Mouse (Mus musculus): Measurements from ENCODE around the gene Foxs1. TPM values are rescaled to one million over a fixed set of nuclear protein-coding genes. Genes with fewer than 3 reads are reported as not detected.
A peak's percentile ranks its signal among the peaks of the same experiment; 100 is the strongest.

Foxs1 gene
- total RNA-seq, 2 experiments from 2014 or later: 2.3 to 3.5 TPM

GRCm38 (mm10) chr2:152905036-152905829, 27.8 kb downstream of the Foxs1 start:
- no peak for DNase-seq (ENCODE audit: low spot score in 2 of 2)

DNA sequence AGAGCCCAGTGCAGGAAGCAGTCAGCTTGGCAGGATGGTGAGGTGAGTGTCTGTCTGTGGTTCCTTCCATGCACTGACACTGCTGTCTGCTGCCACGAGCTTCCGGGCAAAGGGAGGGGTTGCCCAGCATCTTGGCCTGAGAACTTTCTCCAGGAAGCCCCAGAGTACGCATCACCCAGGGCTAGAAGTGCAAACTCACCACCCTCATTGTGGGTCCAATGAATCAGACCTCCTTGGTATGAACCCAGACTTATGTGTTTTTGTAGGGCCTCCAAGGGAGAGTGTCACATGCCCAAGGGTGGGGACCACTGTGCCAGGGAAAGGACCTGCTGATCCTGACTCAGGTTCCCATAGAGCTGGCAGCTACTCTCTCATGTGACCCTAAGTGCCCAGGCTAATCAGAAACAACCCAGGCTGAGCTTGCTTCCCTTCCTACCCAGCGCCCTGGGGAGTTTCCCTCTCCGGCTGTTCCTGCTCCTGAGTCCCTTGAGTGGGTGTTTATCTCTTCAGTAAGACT, 28.8 kb downstream of the Foxs1 start:
- DNase-seq (ENCODE audit: low spot score in 2 of 2): no peak

- peak; percentile 50 to 52 for DNase-seq (ENCODE audit: low spot score in 2 of 2)
Measured at GRCm38 (mm10) chr2:152903586-152903985, 29.4 kb downstream of the Foxs1 start.

DNA sequence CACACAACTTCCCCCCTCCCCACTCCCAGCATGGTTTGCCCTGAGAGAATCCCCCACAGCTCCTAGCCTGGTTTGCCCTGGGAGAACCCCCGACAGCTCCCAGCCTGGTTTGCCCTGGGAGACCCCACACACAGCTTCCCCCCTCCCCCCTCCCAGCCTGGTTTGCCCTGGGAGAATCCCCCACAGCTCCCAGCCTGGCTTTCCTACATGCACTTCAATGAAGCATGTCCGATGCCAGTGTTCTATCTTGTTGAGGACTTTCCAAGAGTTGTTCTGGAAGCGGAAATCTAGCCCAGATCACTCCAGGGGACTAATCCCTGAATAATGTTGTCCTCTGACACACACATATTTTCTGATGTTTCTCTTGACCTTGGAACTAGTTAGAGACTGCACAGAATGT, 30.4 kb downstream of the Foxs1 start:
- no peak for DNase-seq (ENCODE audit: low spot score in 2 of 2)

DNA sequence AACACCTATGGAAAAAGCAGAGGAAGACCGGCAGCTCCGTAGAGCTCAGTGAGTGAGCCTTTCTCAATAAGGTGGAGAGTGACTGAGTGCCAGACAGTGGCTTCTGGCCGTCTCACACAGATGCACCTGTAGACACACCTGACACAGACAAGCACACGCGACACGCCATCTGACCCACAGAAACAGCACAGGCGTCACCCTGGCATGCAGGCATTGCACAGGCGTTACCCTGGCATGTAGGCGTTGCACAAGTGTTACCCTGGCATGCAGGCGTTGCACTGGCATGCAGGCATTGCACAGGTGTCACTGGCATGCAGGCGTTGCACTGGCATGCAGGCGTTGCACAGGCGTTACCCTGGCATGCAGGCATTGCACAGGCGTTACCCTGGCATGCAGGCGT, 31.7 kb downstream of the Foxs1 start:
- no peak for DNase-seq (ENCODE audit: low spot score in 2 of 2)

GRCm38 (mm10) chr2:152899011-152899410, 34.0 kb downstream of the Foxs1 start:
- DNase-seq (ENCODE audit: low spot score in 2 of 2): no peak

DNA sequence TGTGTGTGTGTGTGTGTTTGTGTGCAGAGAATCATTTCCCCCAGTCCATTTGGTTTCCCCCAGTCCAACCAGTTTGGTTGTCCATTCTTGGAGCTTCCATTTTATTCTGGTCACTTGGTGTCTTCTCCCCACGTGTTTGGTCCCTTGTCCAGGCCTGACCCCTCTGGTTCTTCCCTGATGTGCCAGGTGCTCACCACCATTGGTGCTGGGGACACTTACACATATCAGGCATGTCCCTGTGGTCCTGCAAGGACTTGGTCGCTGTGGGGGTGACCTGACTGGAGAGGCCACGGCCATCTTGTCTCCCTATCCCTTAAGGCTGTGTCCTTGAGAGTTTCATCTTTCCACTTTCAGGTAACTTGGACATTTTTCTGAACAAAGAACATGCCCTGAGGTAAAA, 36.1 kb downstream of the Foxs1 start:
- no peak for DNase-seq (ENCODE audit: low spot score in 2 of 2)

- DNase-seq (ENCODE audit: low spot score in 2 of 2): no peak
Measured at GRCm38 (mm10) chr2:152895834-152896233, 37.2 kb downstream of the Foxs1 start.

- DNase-seq (ENCODE audit: low spot score in 2 of 2): no peak
Measured at GRCm38 (mm10) chr2:152888774-152889173, 44.2 kb downstream of the Foxs1 start.

GRCm38 (mm10) chr2:152887230-152887629, 45.8 kb downstream of the Foxs1 start:
- DNase-seq (ENCODE audit: low spot score in 2 of 2): no peak

DNA sequence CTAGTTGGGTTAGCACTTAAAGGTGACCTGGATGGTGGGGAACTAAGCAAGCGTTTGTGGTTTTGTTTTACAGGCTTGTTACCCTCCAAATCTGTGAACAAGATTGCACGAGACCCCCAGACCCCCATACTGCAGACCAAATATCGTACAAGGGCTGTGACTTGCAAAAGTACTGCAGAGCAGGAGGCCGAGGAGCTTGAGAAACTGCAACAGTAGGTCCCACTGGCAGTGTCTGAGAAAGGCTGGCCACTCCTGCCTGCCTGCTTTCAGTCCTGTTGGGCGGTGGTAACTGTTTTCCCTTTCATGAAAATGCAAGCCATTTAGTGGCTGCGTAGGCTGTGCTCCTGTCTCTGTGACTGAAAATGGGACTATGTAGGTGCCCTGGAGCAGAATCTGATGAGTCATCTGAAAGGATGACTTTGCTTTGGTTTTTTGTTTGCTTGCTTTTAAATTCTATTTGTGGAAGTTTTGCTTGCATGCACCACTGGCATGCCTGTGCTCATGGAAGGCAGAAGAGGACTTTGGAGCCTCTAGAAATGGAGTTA, 48.8 kb downstream of the Foxs1 start:
- DNase-seq (ENCODE audit: low spot score in 2 of 2): no peak

Other genes starting within 250 kb of the Foxs1 start
- 10 to 100 TPM; 23.5 to 25.8 TPM for gene Mcts2, start 246.2 kb downstream of the Foxs1 start, total RNA-seq (2021)
- gene Id1, start 197.0 kb downstream of the Foxs1 start, total RNA-seq (2021): 10 to 100 TPM; 51.8 to 93.4 TPM
- 1 to 10 TPM; 2.5 to 3.8 TPM for gene Cox4i2, start 179.0 kb downstream of the Foxs1 start, total RNA-seq (2021)
- 10 to 100 TPM; 63.6 to 73.5 TPM for gene Bcl2l1, start 101.5 kb downstream of the Foxs1 start, total RNA-seq (2021)
- gene Tpx2, start 85.2 kb downstream of the Foxs1 start, total RNA-seq (2021): 1 to 10 TPM; 1.2 to 2.3 TPM
- gene Mylk2, start 21.9 kb downstream of the Foxs1 start, total RNA-seq (2021): not detected
- 1 to 10 TPM; 1.2 to 2.6 TPM for gene Dusp15, start 18.5 kb upstream of the Foxs1 start, total RNA-seq (2021)
- under 1 TPM; 0.16 to 0.60 TPM for gene Ttll9, start 29.3 kb upstream of the Foxs1 start, total RNA-seq (2021)
- 100 to 1,000 TPM; 187 to 200 TPM for gene Pdrg1, start 82.2 kb upstream of the Foxs1 start, total RNA-seq (2021)
- 1 to 10 TPM in 1 of 2 experiments, under 1 TPM in 1; 0.86 to 1.3 TPM for gene Xkr7, start 98.6 kb upstream of the Foxs1 start, total RNA-seq (2021)
- 10 to 100 TPM; 10.2 to 10.7 TPM for gene Ccm2l, start 132.7 kb upstream of the Foxs1 start, total RNA-seq (2021)
- gene Hck, start 175.3 kb upstream of the Foxs1 start, total RNA-seq (2021): 1 to 10 TPM; 3.9 to 4.2 TPM
- gene Tm9sf4, start 228.1 kb upstream of the Foxs1 start, total RNA-seq (2021): 100 to 1,000 TPM in 1 of 2 experiments, 10 to 100 TPM in 1; 94.6 to 101 TPM

Data from adrenal gland, adult 18-20 months (tissue).